Mouse (Mus musculus): Measurements from ENCODE around the gene Aktip.

Aktip gene

GRCm38 (mm10) chr8:91188152-91188551 is 11.6 kb downstream of the Aktip start:
- DNase-seq: no peak

- DNase-seq: peak; percentile 50 to 74
These were observed 13.4 kb downstream of the Aktip start for GRCm38 (mm10) chr8:91186372-91186771.

- no peak for DNase-seq
These were observed 22.1 kb downstream of the Aktip start for GRCm38 (mm10) chr8:91177708-91178107.

- no peak for DNase-seq
These were observed 23.6 kb downstream of the Aktip start for GRCm38 (mm10) chr8:91176176-91176575.

GRCm38 (mm10) chr8:91171605-91172004 is 28.2 kb downstream of the Aktip start:
- no peak for DNase-seq

GRCm38 (mm10) chr8:91170914-91171313 is 28.9 kb downstream of the Aktip start:
- DNase-seq: no peak

GRCm38 (mm10) chr8:91170152-91170551 is 29.6 kb downstream of the Aktip start:
- no peak for DNase-seq

- peak; percentile 44 to 63 for DNase-seq
These were observed 39.6 kb downstream of the Aktip start for GRCm38 (mm10) chr8:91159959-91160800.

GRCm38 (mm10) chr8:91158617-91159016 is 41.2 kb downstream of the Aktip start:
- no peak for DNase-seq

GRCm38 (mm10) chr8:91154564-91154963 is 45.2 kb downstream of the Aktip start:
- peak in 1 of 2 experiments; percentile 23 for DNase-seq

- no peak for DNase-seq
These were observed 45.9 kb downstream of the Aktip start for GRCm38 (mm10) chr8:91153831-91154230.

- DNase-seq: no peak
These were observed 48.2 kb downstream of the Aktip start for GRCm38 (mm10) chr8:91151531-91151930.

- DNase-seq: no peak
These were observed 50.5 kb downstream of the Aktip start for GRCm38 (mm10) chr8:91149298-91149697.

- no peak for DNase-seq
These were observed 51.1 kb downstream of the Aktip start for GRCm38 (mm10) chr8:91148643-91149178.

- peak in 1 of 2 experiments; percentile 25 for DNase-seq
These were observed 52.1 kb downstream of the Aktip start for GRCm38 (mm10) chr8:91147715-91148114.

GRCm38 (mm10) chr8:91140828-91141227 is 58.9 kb downstream of the Aktip start:
- no peak for DNase-seq

GRCm38 (mm10) chr8:91135308-91136181 is 64.2 kb downstream of the Aktip start:
- DNase-seq: no peak

- no peak for DNase-seq
These were observed 65.1 kb downstream of the Aktip start for GRCm38 (mm10) chr8:91134659-91135058.

- DNase-seq: peak; percentile 96 to 97
These were observed 65.7 kb downstream of the Aktip start for GRCm38 (mm10) chr8:91134070-91134475.

- peak in 1 of 2 experiments; percentile 87 for DNase-seq
These were observed 66.2 kb downstream of the Aktip start for GRCm38 (mm10) chr8:91133441-91134069.

- DNase-seq: no peak
These were observed 67.0 kb downstream of the Aktip start for GRCm38 (mm10) chr8:91132731-91133130.

- no peak for DNase-seq
These were observed 73.0 kb downstream of the Aktip start for GRCm38 (mm10) chr8:91126786-91127185.

GRCm38 (mm10) chr8:91124315-91124714 is 75.5 kb downstream of the Aktip start:
- no peak for DNase-seq

Data from thymus, postnatal 36 days (tissue).